Mouse (Mus musculus): ENCODE data around the gene Zfp652.
A peak's percentile ranks its signal among the peaks of the same experiment; 100 is the strongest.
"Not testable (repeated sequence)": the region's sequence is repeated elsewhere in the genome, so short reads cannot be mapped to it uniquely, and the experiment has no call there.

Gene Zfp652

DNA sequence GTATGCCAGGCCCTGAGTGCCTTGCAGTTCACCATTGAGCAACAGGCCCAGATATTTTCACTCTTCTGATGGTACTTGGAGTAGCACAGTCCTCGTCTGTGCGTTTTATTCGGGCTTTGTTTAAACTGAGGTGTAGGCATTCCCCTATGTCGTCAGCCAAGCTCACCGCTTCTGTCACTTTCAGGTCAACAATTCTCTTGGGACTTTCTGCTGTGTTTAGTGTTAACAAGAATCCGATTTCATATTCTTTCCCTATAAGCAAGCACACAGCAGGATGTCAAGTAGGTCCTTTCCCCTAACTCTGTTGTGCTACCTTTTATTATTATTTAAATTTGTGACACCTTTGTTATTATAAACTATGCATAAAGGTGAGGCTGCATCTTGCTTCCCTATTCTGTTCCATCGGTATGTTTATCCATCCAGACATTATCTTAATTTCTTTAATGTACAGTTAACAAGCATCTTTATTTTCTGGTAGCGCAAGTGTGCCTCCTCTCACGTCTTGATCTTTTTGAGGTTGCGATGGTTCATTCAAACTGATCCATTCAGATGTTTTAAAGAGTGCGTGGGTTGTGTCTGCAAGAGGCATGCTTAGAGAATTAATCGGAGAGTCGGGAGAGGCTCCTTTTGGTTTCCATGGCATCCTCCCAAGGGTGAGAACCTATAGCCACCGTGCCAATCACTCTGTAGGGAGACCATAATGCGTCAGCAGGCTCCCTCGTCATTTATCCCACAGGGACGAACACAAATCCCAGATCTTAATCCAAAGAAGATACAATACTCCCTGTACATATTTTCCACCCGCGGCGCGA is 145.4 kb downstream of the Zfp652 start:
- no peak for DNase-seq (ENCODE audit: low read depth)

- peak; percentile 97 for DNase-seq (ENCODE audit: low read depth)
Measured at GRCm38 (mm10) chr11:95858528-95859467, 146.3 kb downstream of the Zfp652 start.

DNA sequence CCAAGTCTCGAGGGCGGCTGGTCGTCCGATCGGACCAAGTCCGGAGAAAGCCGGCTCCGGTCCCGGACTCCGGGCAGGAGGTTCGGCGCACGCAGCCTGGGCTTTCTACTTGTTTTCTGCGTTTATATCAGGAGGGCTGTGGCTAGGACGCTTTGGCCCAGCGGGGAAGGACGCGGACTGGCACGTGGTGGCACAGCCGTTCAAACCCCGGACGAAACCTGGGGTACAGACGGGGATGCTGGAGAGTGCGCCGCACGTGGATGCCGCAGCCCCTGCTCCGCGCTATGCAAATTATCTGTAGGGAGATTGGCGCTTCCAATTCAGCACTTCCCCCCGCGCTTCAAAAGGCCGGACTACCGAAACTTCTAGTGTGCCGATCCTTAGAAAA is 147.0 kb downstream of the Zfp652 start:
- peak; percentile 57 for DNase-seq (ENCODE audit: low read depth)

GRCm38 (mm10) chr11:95860071-95860490 is 147.6 kb downstream of the Zfp652 start:
- DNase-seq (ENCODE audit: low read depth) = peak; percentile 71

- no peak for DNase-seq (ENCODE audit: low read depth)
Measured at GRCm38 (mm10) chr11:95861397-95861796, 148.9 kb downstream of the Zfp652 start.

DNA sequence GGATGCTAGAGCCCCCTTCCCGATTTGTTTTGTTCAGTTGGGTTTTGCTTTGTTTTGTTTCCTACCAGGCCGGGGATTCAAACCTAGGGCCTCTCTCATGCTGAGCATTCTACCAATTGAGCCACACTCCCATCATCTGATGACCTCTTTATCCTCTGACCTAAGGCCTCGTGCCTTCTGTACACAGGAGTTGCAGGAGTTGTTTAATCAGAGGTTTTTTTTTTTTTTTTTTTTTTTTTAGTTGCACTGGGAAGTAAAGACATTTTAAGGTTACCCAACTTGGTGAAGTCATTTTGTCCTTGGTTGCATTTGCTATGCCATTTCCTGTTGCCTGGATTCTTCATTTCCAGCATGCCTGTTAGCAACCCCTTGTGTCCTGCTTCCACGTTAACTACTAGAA is 157.0 kb downstream of the Zfp652 start:
- no peak for DNase-seq (ENCODE audit: low read depth)

GRCm38 (mm10) chr11:95869918-95870470 is 157.5 kb downstream of the Zfp652 start:
- no peak for DNase-seq (ENCODE audit: low read depth)

- DNase-seq (ENCODE audit: low read depth) = no peak
Measured at GRCm38 (mm10) chr11:95875804-95876203, 163.3 kb downstream of the Zfp652 start.

- DNase-seq (ENCODE audit: low read depth) = peak; percentile 44
Measured at GRCm38 (mm10) chr11:95876296-95876695, 163.8 kb downstream of the Zfp652 start.

GRCm38 (mm10) chr11:95879861-95880260 is 167.4 kb downstream of the Zfp652 start:
- DNase-seq (ENCODE audit: low read depth) = not testable (repeated sequence)

Measured in c-Kit-positive CD71-positive TER-119-negative erythroid progenitor cells, embryonic 14.5 days (primary cell).